Mouse (Mus musculus): Measurements from ENCODE around the gene Nop58. TPM values are rescaled to one million over a fixed set of nuclear protein-coding genes. Genes with fewer than 3 reads are reported as not detected.

The Nop58 gene
- total RNA-seq, 2 experiments from 2014 or later: 53.4 to 56.1 TPM

GRCm38 (mm10) chr1:59766626-59767025 lies 81.9 kb downstream of the Nop58 start:
- intact Hi-C loops (cut with DNase I): loop anchor here (10.0 kb wide), 1 partner anchor 108 kb away; no protein-coding TSS in a partner anchor

More at GRCm38 (mm10) chr1:59766626-59767025, 81.9 kb downstream of the Nop58 start:
- no peak for DNase-seq (ENCODE audit: low spot score in 2 of 2)

Other genes with a start within 250 kb of the Nop58 start
- 1 to 10 TPM; 6.8 to 6.9 TPM for gene Fzd7, start 202.5 kb upstream of the Nop58 start, total RNA-seq (2021)
- gene Gm973, start 168.7 kb upstream of the Nop58 start, total RNA-seq (2021): 1 to 10 TPM; 8.3 to 9.2 TPM
- gene Sumo1, start 14.1 kb upstream of the Nop58 start, total RNA-seq (2021): 100 to 1,000 TPM; 122 to 129 TPM
- 100 to 1,000 TPM in 1 of 2 experiments, 10 to 100 TPM in 1; 96.2 to 101 TPM for gene Bmpr2, start 78.4 kb downstream of the Nop58 start, total RNA-seq (2021)
- gene Fam117b, start 228.0 kb downstream of the Nop58 start, total RNA-seq (2021): 10 to 100 TPM; 51.1 to 51.5 TPM